Mouse (Mus musculus): Measurements from ENCODE around the gene 1110008P14Rik.

DNA sequence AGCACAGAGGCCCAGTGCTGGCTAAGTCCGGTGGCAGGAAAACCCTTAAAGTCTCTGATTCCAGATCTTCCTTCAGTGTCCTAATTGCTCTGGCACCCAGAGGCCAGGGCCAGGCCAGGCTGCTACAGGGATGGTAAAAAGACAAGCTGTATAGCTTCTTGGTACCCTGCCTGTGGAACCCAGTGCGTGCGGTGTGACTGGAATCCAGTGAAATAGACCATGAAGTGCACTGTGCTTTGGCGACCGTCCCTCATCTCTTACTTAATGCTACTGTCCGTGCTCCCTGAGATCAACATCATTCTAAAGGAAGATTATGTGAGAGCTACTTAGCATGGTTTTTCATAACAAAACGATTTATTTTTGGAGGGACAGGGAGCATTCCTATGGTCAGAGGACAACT, 29.7 kb upstream of the 1110008P14Rik start:
- no peak for TF ChIP-seq POLR2A (IDR thresholded peaks at IDR 0.05; ENCODE audit: borderline replicate concordance, insufficient read depth, low read length)
- TF ChIP-seq CTCF (IDR thresholded peaks at IDR 0.05; ENCODE audit: borderline replicate concordance, insufficient read depth, low read depth, low read length), result no peak

Measured in cerebellum, adult 2 months (tissue).